Mouse (Mus musculus): ENCODE data around the gene Kif1c.
A peak's percentile ranks its signal among the peaks of the same experiment; 100 is the strongest.

The Kif1c gene

GRCm38 (mm10) chr11:70667271-70668150 is 32.8 kb upstream of the Kif1c start:
- DNase-seq, result no peak

DNA sequence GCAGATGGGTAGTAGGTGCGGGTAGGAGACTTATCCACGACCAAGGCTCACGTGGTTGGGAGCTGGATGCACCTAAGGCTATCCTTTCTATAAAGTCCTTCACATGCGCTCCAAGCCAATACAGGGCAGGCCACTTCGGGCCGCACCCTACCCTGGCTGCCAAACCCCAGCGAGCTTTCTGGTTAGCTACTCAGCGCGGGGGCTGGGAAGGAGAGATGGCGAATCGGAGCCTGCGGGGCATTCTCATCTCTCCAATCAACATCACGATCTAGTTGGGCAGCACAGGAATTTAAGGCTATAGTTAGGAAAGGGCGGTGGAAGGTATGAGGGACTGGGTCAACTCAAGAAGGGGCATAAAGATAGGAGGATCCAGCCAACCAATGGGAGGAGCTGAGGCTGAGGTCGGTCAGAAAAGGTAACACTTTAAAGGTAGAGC is 32.0 kb upstream of the Kif1c start:
- DNase-seq, result no peak

GRCm38 (mm10) chr11:70668771-70669505 is 31.4 kb upstream of the Kif1c start, which contains the start of gene Spag7:
Gene Spag7, minus strand, starts transcription at chr11:70669416.
- peak; percentile 99 for DNase-seq

DNA sequence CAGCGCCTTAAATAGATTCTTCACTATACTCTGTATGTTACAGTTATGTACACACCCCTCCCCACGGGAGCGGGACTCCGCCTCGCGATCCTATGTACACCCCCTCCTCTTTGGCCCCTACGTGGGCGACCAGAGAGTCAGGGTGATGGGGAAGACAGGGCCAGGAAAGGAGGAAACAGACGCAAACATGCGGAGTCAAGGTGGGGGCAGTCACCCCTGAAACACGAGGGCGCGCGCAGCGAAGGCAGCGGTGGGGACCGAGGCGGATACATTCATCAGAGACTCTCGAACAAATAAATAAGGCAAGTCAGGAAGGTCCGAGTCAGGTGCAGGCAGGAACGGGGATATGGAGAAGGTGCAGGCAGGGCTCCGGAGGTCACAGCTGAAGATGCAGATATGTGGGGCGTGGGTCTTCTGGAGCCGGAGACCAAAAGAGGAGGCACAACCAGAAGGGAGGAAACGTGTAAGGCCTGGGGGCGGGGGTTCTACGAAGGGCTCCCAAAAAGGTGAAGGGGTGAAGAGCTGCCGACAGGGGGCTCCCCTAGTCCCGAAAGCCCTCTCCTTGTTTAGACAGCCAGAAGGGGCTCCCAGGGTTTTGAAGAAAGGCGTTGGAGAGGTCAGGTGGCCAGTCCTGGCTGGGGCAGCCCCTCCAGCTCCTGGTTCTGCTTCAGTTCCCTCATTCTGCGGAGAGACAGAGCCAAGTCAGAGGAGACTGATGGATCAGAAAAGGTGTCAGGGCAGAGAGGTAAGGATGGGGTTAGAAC is 30.6 kb upstream of the Kif1c start:
- DNase-seq, result no peak

DNA sequence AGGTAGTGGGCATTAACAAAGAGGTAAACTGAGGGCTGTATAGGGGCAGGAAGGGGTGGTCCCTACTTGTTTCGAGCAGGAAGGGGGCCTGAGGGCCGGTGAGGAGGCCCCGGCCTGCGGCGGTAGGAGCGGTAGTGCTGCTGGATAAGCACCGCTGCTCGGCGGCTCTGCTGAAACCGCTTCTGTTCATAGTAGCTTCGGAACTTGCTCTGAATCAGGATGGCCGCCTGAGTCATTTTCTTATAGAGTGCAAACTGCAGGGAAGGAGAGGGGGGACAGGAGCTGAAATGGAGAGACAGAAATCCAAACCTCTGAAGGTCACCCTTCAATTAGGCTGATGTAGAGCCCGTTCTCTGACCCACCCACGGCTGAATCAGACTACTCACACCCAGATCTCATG is 29.9 kb upstream of the Kif1c start:
- no peak for DNase-seq

DNA sequence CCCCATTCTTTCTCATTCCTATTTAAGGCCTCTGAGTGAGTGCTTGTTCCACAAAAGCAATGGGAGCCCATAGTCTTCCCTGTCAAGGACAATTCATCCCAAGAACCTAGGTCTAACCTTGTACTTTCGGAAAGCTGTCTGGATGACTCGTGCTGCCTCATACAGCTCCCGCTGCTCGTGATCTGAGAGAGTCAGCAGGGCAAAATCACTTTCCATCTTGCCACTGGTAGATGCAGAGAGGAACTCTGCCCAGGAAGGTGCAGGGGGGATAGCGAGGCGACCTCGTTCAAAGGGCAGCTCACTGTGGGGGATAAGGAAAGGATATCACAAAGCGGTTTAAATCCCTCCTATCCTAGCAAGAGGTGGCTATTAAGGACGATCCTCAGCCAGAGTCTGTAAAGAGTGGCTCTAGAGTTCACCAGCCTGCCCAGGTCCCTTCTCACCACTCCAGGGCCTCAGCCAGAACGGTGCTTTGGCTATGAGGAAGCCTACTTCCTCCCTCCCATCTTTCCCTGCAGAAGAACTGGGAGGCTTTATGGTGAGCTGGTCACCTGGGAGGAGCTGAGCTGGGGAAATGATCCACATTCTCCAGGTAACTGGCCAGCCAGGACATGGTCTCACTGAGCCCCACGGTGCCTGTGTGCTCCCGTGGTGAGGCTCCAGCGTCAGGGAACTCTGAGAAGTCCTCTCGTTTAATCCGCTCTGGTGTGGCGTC is 28.9 kb upstream of the Kif1c start:
- no peak for DNase-seq

- DNase-seq, result no peak
Measured at GRCm38 (mm10) chr11:70674014-70674413, 26.3 kb upstream of the Kif1c start.

- no peak for DNase-seq
Measured at GRCm38 (mm10) chr11:70674501-70674900, 25.8 kb upstream of the Kif1c start.

DNA sequence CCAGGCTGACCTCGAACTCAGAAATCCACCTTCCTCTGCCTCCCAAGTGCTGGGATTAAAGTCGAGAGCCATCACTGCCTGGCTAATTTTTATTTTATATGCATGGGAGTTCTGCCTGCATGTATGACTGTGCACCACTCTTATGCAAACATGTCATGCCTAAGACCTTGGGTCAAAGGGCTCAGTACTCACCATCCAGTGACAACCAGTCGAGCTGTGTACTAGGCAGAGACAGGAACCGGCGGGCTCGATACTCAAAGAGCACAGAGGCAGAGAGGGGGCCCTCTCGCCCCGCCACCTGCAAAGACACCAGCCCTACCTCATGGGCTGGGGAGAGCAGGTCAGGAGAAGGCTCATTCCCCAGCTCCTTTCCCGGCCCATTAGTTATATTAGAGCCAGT is 22.3 kb upstream of the Kif1c start:
- no peak for DNase-seq

- no peak for DNase-seq
Measured at GRCm38 (mm10) chr11:70678576-70678975, 21.8 kb upstream of the Kif1c start.

DNA sequence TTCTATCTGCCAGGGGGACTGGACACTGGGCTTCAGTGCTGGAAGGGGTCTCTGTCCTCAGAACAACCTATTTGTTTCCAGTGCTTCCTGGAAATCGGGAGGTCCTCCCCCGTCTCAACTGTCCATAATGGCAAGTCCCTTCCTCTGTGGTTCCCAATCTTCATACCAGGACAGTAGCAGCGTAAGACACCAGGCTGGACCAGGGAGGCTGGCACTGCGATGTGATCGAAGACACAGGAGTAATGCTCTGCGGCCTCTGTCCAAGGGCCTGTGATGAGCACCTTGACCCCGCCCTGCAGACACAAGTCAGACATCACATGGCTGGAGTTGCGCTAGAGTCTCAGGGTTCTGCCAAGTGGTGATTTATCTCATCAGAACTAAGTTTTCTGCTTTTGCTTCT is 21.0 kb upstream of the Kif1c start:
- DNase-seq, result no peak

GRCm38 (mm10) chr11:70679894-70680293 is 20.5 kb upstream of the Kif1c start:
- no peak for DNase-seq

- no peak for DNase-seq
Measured at GRCm38 (mm10) chr11:70681170-70681569, 19.2 kb upstream of the Kif1c start.

GRCm38 (mm10) chr11:70681897-70682581 is 18.3 kb upstream of the Kif1c start:
- no peak for DNase-seq

DNA sequence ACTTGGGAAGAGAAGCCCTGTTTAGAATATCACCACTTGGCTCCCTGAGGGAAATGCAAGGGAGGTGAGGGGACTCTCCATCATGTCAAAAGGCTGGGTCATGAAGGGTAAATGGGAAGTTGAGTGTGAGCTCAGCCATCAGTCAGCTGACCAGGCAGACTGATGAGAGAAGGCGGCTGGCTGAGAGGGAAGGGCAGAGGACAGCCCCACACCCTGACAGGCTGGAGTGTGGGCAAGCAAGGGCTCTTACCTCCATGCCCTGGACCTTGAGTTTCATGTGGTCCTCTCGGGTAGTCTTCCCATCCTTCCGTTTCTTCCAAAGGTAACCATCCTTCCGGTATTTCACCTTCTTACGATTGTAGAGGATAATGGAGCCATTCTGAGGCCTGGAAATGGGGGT is 16.7 kb upstream of the Kif1c start:
- no peak for DNase-seq

DNA sequence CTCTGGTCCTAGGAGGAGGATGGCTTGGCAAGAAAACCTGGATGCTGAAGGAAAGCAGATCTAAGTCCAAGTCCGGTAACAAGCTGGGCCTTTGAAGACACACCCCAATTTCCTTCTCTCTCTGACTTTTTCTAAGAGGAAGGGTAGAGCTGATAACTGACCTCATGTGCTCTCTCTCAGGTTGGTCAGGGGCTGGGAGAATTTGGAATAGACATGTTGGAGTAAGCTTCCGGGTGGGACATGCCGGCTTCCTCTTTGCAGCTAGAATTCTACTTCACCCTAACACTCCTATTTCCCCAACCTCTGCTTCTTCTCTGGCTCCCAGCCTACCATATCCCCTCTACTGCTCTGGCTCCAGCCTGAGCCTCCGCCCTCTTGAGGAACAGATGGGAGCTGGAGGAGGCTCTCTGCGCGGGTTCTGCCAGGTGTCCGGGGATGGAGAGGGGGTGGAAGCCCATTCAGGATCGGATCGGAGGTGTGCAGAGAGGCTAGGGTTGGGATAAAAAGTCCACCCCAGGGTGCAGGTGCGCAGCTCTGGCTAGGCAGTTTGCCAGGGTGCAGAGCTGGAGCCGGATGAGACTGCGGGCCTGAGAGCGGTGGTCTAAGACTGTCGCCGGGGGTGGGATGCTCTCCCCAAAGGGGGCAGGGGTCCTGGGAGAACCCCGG is 13.3 kb upstream of the Kif1c start:
- DNase-seq, result peak; percentile 83

GRCm38 (mm10) chr11:70687601-70688199 is 12.6 kb upstream of the Kif1c start, which contains the start of gene Camta2:
Gene Camta2, minus strand, starts transcription at chr11:70688105.
- peak; percentile 87 for DNase-seq

DNA sequence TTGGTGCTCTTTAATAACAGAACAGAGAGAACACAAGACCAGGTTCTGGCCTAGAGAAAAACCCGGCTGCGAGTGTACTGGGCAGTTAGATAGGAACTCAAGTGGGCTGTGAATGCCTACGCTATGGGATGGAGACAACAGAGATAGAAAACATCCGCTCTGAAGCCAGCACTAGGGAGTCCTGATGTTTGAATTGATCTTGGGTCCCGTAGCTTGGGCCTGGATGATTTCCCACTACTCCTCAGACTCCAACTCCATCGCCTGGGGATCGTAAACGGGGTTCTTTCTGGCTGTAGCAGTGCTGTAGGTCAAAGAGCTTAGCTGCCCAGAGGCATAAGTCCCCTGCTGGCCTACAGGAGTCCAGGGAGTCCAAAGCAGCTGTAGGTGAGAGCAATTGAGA is 12.0 kb upstream of the Kif1c start:
- no peak for DNase-seq

GRCm38 (mm10) chr11:70689578-70689977 is 10.8 kb upstream of the Kif1c start:
- no peak for DNase-seq

DNA sequence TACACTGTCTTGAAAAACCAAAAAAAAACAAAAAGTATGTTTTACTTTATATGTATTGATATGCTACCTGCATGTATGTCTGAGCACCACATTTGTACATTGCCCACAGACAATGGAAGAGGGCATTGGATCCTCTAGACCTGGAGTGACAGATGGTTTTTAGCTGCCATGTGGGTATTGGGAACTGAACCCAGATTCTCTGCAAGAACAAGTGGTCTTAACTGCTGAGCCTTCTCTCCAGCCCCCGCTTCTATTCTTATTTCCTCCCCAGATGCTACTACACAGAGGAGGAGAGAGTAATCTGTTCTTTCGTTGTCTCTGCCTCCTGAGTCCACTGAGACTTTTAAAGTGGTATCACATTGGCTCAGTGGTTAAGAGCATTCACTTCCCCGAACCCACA is 6.8 kb upstream of the Kif1c start:
- DNase-seq, result no peak

DNA sequence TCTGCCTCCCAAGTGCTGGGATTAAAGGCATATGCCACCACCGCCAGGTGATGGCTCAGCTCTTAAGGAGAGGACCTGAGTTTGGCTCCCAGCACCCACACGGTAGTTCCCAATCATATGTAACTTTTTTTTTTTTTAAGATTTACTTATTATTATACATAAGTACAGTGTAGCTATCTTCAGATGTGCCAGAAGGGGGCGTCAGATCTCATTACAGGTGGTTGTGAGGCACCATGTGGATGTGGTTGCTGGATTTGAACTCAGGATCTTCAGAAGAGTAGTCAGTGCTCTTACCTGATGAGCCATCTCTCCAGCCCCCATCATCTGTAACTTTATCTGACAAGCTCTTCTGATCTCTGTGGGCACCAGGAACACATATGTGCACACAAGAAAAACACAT is 3.0 kb upstream of the Kif1c start:
- DNase-seq, result no peak
